Mouse (Mus musculus): Measurements from ENCODE around the gene Akap6. TPM values are rescaled to one million over a fixed set of nuclear protein-coding genes. Genes with fewer than 3 reads are reported as not detected.

Gene Akap6
- polyA plus RNA-seq, 1 experiment from 2014 or later, result 13.3 TPM

GRCm38 (mm10) chr12:53144760-53145159, 445.6 kb downstream of the Akap6 start:
- 95% methylated on average over 10 of the region's 10 CpGs for WGBS
- Histone ChIP-seq H3K27me3 (replicated peaks; ENCODE audit: control insufficient read depth, insufficient read depth, low read length) (no peaks in the 10 kb centered on the region), H3K9ac (ENCODE audit: low read length) (no peak overlapping the region), H3K27ac (ENCODE audit: low read depth, low read length) (0 out of 2 replicates have a peak overlapping the region, but pooled peaks have one; percentile 0), H3K9me3 (replicated peaks; ENCODE audit: control insufficient read depth, low read length) (no peaks in the 10 kb centered on the region), H3K4me3 (ENCODE audit: low read depth, low read length) (no peak overlapping the region), H3K36me3 (ENCODE audit: control insufficient read depth, insufficient read depth, low read length) (peaks cover 17% of the 10 kb centered on the region), H3K4me2 (ENCODE audit: low read length) (no peak overlapping the region), H3K4me1 (ENCODE audit: control insufficient read depth, insufficient read depth, low read length) (no peaks in the 10 kb centered on the region)
- no peak for ATAC-seq
- no peak for DNase-seq (ENCODE audit: low spot score)

DNA sequence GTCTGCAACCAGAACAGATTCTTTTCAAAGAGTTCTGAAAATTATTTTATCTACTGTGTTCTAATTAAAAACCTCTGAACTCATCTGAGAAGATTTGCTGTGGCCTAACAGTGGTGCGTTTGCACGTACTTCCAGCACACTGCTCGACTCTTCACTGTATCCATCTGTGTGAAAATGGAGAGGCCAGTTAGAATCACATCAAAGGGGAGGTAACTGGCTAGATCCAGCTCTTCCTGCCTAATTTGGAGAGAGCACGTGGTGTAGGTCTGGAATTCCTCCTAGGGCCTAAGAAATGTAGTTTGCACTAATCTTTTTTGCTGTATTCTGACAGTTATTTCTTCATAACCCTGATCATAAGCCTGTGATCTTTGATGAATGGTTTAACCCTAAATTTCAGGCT, 446.3 kb downstream of the Akap6 start:
- ATAC-seq (no peak), DNase-seq (ENCODE audit: low spot score) (peak; percentile 16)
- peaks cover 10% of the 10 kb centered on the region; the same call in 1 of the 2 replicates for H3K36me3 ChIP-seq (ENCODE audit: control insufficient read depth, insufficient read depth, low read length)

GRCm38 (mm10) chr12:53146460-53147050, 447.4 kb downstream of the Akap6 start:
- DNase-seq (ENCODE audit: low spot score), result peak; percentile 83
- 0 out of 2 replicates have a peak, but pooled peaks cover under 1% of the 10 kb centered on the region for H3K36me3 ChIP-seq (ENCODE audit: control insufficient read depth, insufficient read depth, low read length)
- no peak overlapping the region for H3K27ac ChIP-seq (ENCODE audit: low read depth, low read length)
- H3K9me3 ChIP-seq (replicated peaks; ENCODE audit: control insufficient read depth, low read length), result no peaks in the 10 kb centered on the region
- H3K27me3 ChIP-seq (replicated peaks; ENCODE audit: control insufficient read depth, insufficient read depth, low read length), result no peaks in the 10 kb centered on the region
- H3K4me1 ChIP-seq (ENCODE audit: control insufficient read depth, insufficient read depth, low read length), result no peaks in the 10 kb centered on the region
- no peak overlapping the region for H3K4me3 ChIP-seq (ENCODE audit: low read depth, low read length)
- WGBS, result 48% methylated on average over 11 of the region's 11 CpGs
- no peak overlapping the region for H3K9ac ChIP-seq (ENCODE audit: low read length)
- no peak overlapping the region for H3K4me2 ChIP-seq (ENCODE audit: low read length)
- ATAC-seq, result peak; percentile 71; the same call in 1 of the 2 replicates

More for the DNA sequence above, 446.3 kb downstream of the Akap6 start:
- H3K4me3 ChIP-seq (ENCODE audit: low read depth, low read length), result no peak overlapping the region
- no peak overlapping the region for H3K4me2 ChIP-seq (ENCODE audit: low read length)
- 48% methylated on average over 4 of the region's 4 CpGs for WGBS
- no peak overlapping the region for H3K9ac ChIP-seq (ENCODE audit: low read length)
- H3K9me3 ChIP-seq (replicated peaks; ENCODE audit: control insufficient read depth, low read length), result no peaks in the 10 kb centered on the region
- H3K27me3 ChIP-seq (replicated peaks; ENCODE audit: control insufficient read depth, insufficient read depth, low read length), result no peaks in the 10 kb centered on the region
- no peak overlapping the region for H3K27ac ChIP-seq (ENCODE audit: low read depth, low read length)
- no peaks in the 10 kb centered on the region for H3K4me1 ChIP-seq (ENCODE audit: control insufficient read depth, insufficient read depth, low read length)

DNA sequence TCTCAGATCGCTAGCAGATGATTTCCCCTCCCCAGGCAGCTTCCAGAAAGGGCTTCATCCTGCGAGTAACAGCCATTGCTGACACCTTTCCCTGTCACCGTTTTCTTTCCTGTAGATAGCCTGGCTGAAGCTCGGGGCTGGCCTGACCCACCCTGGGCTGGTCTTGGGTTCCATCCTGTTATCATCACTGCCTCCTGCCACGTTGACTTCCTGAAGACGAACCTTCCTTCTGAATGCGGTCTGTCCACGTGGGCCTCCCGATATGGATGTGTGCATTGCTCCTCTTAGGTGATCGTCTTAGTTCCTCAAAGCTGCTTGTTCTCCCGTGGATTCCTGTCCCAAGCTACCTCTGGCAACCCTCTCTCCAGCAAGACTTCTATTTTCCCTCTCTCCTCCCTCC, 448.5 kb downstream of the Akap6 start:
- Histone ChIP-seq H3K9ac (ENCODE audit: low read length) (no peak overlapping the region), H3K36me3 (ENCODE audit: control insufficient read depth, insufficient read depth, low read length) (no peaks in the 10 kb centered on the region), H3K9me3 (replicated peaks; ENCODE audit: control insufficient read depth, low read length) (no peaks in the 10 kb centered on the region), H3K4me1 (ENCODE audit: control insufficient read depth, insufficient read depth, low read length) (no peaks in the 10 kb centered on the region), H3K27ac (ENCODE audit: low read depth, low read length) (no peak overlapping the region), H3K4me2 (ENCODE audit: low read length) (no peak overlapping the region), H3K27me3 (replicated peaks; ENCODE audit: control insufficient read depth, insufficient read depth, low read length) (no peaks in the 10 kb centered on the region), H3K4me3 (ENCODE audit: low read depth, low read length) (no peak overlapping the region)
- ATAC-seq (no peak), DNase-seq (ENCODE audit: low spot score) (no peak)
- 91% methylated on average over 11 of the region's 11 CpGs for WGBS

- no peak overlapping the region for H3K4me3 ChIP-seq (ENCODE audit: low read depth, low read length)
- no peak overlapping the region for H3K9ac ChIP-seq (ENCODE audit: low read length)
- H3K4me2 ChIP-seq (ENCODE audit: low read length), result no peak overlapping the region
- 90% methylated on average over 8 of the region's 8 CpGs for WGBS
- no peaks in the 10 kb centered on the region for H3K36me3 ChIP-seq (ENCODE audit: control insufficient read depth, insufficient read depth, low read length)
- no peaks in the 10 kb centered on the region for H3K9me3 ChIP-seq (replicated peaks; ENCODE audit: control insufficient read depth, low read length)
- DNase-seq (ENCODE audit: low spot score), result no peak
- no peak overlapping the region for H3K27ac ChIP-seq (ENCODE audit: low read depth, low read length)
- no peak for ATAC-seq
- no peaks in the 10 kb centered on the region for H3K27me3 ChIP-seq (replicated peaks; ENCODE audit: control insufficient read depth, insufficient read depth, low read length)
- no peaks in the 10 kb centered on the region for H3K4me1 ChIP-seq (ENCODE audit: control insufficient read depth, insufficient read depth, low read length)
These were observed 469.2 kb downstream of the Akap6 start for GRCm38 (mm10) chr12:53168189-53169003.

DNA sequence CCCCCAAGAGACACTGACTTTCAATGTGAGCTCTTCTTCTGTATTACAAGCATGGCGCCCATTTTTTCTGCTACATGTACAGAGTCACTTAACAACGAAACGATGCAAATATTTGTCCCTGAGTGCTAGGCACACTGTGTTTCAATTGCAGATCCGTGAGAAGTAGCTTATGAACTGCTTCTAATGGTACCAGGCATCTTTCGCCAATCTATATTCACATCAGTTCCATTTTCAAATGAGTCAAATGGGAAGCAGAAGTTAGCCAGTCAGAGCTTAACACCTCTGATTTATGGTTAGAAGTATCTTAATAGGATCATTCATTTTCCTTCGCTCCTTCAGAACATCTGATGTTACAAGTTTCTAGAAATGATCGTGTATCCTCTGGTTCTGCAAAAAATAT, 492.3 kb downstream of the Akap6 start:
- H3K4me1 ChIP-seq (ENCODE audit: control insufficient read depth, insufficient read depth, low read length), result no peaks in the 10 kb centered on the region
- no peak overlapping the region for H3K9ac ChIP-seq (ENCODE audit: low read length)
- no peaks in the 10 kb centered on the region for H3K9me3 ChIP-seq (replicated peaks; ENCODE audit: control insufficient read depth, low read length)
- 89% methylated on average over 7 of the region's 7 CpGs for WGBS
- no peak overlapping the region for H3K27ac ChIP-seq (ENCODE audit: low read depth, low read length)
- ATAC-seq (no peak), DNase-seq (ENCODE audit: low spot score) (no peak)
- H3K4me2 ChIP-seq (ENCODE audit: low read length), result no peak overlapping the region
- no peaks in the 10 kb centered on the region for H3K36me3 ChIP-seq (ENCODE audit: control insufficient read depth, insufficient read depth, low read length)
- H3K27me3 ChIP-seq (replicated peaks; ENCODE audit: control insufficient read depth, insufficient read depth, low read length), result no peaks in the 10 kb centered on the region
- no peak overlapping the region for H3K4me3 ChIP-seq (ENCODE audit: low read depth, low read length)

DNA sequence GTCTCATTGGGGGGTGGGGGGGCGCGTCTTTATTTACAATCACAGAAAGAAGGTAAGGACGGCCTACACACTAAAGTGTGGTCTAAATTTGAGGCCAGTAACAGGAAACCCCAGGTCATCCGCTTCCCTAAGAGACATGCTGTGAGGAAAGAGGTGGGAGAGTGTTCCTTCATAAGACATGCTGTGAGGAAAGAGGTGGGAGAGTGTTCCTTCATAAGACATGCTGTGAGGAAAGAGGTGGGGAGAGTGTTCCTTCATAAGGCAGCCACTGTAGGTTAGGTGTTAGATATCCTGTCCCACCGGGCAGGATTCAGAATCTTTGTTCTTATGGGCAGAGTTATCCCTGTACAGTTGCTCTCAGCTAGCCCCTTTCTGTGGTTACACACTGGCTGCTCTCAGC, 494.5 kb downstream of the Akap6 start:
- H3K4me1 ChIP-seq (ENCODE audit: control insufficient read depth, insufficient read depth, low read length), result no peaks in the 10 kb centered on the region
- H3K27me3 ChIP-seq (replicated peaks; ENCODE audit: control insufficient read depth, insufficient read depth, low read length), result no peaks in the 10 kb centered on the region
- no peak for DNase-seq (ENCODE audit: low spot score)
- ATAC-seq, result no peak
- no peak overlapping the region for H3K4me2 ChIP-seq (ENCODE audit: low read length)
- whole genome bisulfite sequencing, result 80% methylated on average over 5 of the region's 5 CpGs
- no peak overlapping the region for H3K27ac ChIP-seq (ENCODE audit: low read depth, low read length)
- H3K4me3 ChIP-seq (ENCODE audit: low read depth, low read length), result no peak overlapping the region
- no peaks in the 10 kb centered on the region for H3K9me3 ChIP-seq (replicated peaks; ENCODE audit: control insufficient read depth, low read length)
- no peak overlapping the region for H3K9ac ChIP-seq (ENCODE audit: low read length)
- H3K36me3 ChIP-seq (ENCODE audit: control insufficient read depth, insufficient read depth, low read length), result no peaks in the 10 kb centered on the region

Data from forebrain, embryonic 14.5 days (tissue).